In the genomic region with DNA sequence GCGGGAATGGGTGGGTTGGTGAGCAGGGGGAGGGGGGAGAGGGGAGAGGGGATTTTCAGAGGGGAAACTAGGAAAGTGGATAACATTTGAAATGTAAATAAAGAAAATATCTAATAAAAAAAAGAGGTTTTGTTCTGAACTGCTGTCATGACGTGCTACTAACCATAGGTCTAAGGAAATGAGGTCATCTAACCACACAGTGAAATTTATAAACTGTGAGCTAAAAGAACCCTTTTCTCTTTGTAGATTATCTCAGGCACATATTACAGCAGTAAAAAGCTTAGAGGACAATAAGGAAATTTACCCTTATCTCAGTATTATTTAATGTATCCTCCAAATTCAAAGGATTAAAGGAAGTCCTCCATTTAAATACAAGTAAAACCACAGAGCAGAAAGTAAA, we compare ENCODE assay signal across 18 mouse cellular contexts.
DNase-seq lines count a peak whose midpoint lies in the region; ATAC-seq lines count a peak whose summit lies in the region.
"Had no signal": no experiment of that assay in that cellular context is flagged by ENCODE, and none has a peak within 500 bp of the region (broad histone marks: within the 10 kb centered on the region; RNA-seq: fewer than 3 reads in every experiment).

No protein-coding gene starts in this region.

- ATAC-seq in CD4-positive, CD25-positive, alpha-beta regulatory T cell, adult 4 months: peak; percentile 82
- ATAC-seq in hematopoietic stem cell, adult 5-6 weeks (replicated peaks in 1 of 2; ENCODE audit: insufficient read depth in 1 of 2, low FRiP score in 2 of 2, low TSS enrichment in 1 of 2, low read depth in 1 of 2, poor library complexity in 2 of 2, severe bottlenecking in 2 of 2): peak; percentile 51 to 53; a peak in 2 of 4 replicates
- 0 out of 2 replicates have a peak, but pooled peaks have one; percentile 44 for ATAC-seq in megakaryocyte progenitor cell, adult 5-6 weeks (replicated peaks; ENCODE audit: poor library complexity)
- no peak for ATAC-seq in erythroblast, adult 5-6 weeks (replicated peaks; ENCODE audit: low FRiP score, poor library complexity, severe bottlenecking)
- ATAC-seq: forebrain, embryonic 14.5 days; hindbrain, embryonic 16.5 days; intestine, embryonic 15.5 days had no signal

- DNase-seq in CD4-positive helper T cell, adult 2 months (ENCODE audit: low read depth, low spot score): peak; percentile 14
- DNase-seq in cerebellum, postnatal 36 days: no peak
- no peak for DNase-seq in layer of hippocampus, adult 18-20 months (ENCODE audit: low spot score in 2 of 2)
- DNase-seq: adrenal gland, postnatal 14 days; B cell, adult 2 months; cerebellum, adult 11-12 months; cerebellum, adult 9-10 months; cerebellum, postnatal 25 days; gastrocnemius, adult 2 months; gastrocnemius, postnatal 25 days; heart, postnatal 36 days had no signal
